Comparison of ENCODE assay signal across 26 mouse cellular contexts in genomic region chr1:137800752-137801151, GRCm38 (mm10).
"Had no signal": no experiment of that assay in that cellular context is flagged by ENCODE, and none has a peak within 500 bp of the region (broad histone marks: within the 10 kb centered on the region; RNA-seq: fewer than 3 reads in every experiment).

No protein-coding gene starts in this region.

- H3K4me2 ChIP-seq: heart, embryonic 11.5 days; hindbrain, embryonic 13.5 days; hindbrain, embryonic 15.5 days; kidney, embryonic 15.5 days; limb, embryonic 13.5 days; limb, embryonic 15.5 days; liver, embryonic 12.5 days had no signal

- DNase-seq: forebrain, postnatal 0 days; gastrocnemius, adult 2 months; gastrocnemius, postnatal 10 days; gastrocnemius, postnatal 25 days; heart, adult 11 months; heart, adult 2 months; heart, postnatal 10 days; kidney, adult 11 months; kidney, adult 2 months; kidney, adult 9 months; kidney, postnatal 14 days; kidney, postnatal 36 days; layer of hippocampus, adult 9-11 months; layer of hippocampus, postnatal 36 days; left cerebral cortex, postnatal 4 days had no signal

- H3K9me3 ChIP-seq: hindbrain, embryonic 13.5 days; hindbrain, embryonic 15.5 days; kidney, embryonic 15.5 days; limb, embryonic 13.5 days; limb, embryonic 15.5 days; liver, embryonic 12.5 days had no signal

- H3K27ac ChIP-seq: gastrocnemius, adult 2 months; heart, adult 2 months; hindbrain, embryonic 13.5 days; hindbrain, embryonic 15.5 days; hindbrain, postnatal 0 days; kidney, embryonic 15.5 days; kidney, postnatal 0 days; limb, embryonic 13.5 days; limb, embryonic 15.5 days; liver, embryonic 12.5 days; liver, embryonic 14.5 days had no signal

- H3K9ac ChIP-seq: forebrain, postnatal 0 days; hindbrain, embryonic 13.5 days; hindbrain, embryonic 15.5 days; kidney, embryonic 15.5 days; limb, embryonic 13.5 days; limb, embryonic 15.5 days; liver, embryonic 12.5 days; liver, embryonic 14.5 days had no signal

- H3K27me3 ChIP-seq: hindbrain, embryonic 13.5 days; hindbrain, embryonic 15.5 days; kidney, embryonic 15.5 days; limb, embryonic 13.5 days; limb, embryonic 15.5 days; liver, embryonic 12.5 days had no signal

- H3K4me1 ChIP-seq: hindbrain, embryonic 13.5 days; hindbrain, embryonic 15.5 days; kidney, embryonic 15.5 days; limb, embryonic 13.5 days; limb, embryonic 15.5 days; liver, embryonic 12.5 days had no signal

- H3K36me3 ChIP-seq: hindbrain, embryonic 13.5 days; hindbrain, embryonic 15.5 days; kidney, embryonic 15.5 days; limb, embryonic 13.5 days; limb, embryonic 15.5 days; liver, embryonic 12.5 days had no signal

- H3K4me3 ChIP-seq: gastrocnemius, adult 2 months; heart, adult 2 months; hindbrain, embryonic 13.5 days; hindbrain, embryonic 15.5 days; kidney, embryonic 15.5 days; limb, embryonic 13.5 days; limb, embryonic 15.5 days; liver, embryonic 12.5 days had no signal

- ATAC-seq: forebrain, postnatal 0 days; hindbrain, postnatal 0 days; intestine, embryonic 16.5 days; liver, embryonic 12.5 days had no signal
